ENCODE assay signal across 8 mouse cellular contexts in the genomic region with DNA sequence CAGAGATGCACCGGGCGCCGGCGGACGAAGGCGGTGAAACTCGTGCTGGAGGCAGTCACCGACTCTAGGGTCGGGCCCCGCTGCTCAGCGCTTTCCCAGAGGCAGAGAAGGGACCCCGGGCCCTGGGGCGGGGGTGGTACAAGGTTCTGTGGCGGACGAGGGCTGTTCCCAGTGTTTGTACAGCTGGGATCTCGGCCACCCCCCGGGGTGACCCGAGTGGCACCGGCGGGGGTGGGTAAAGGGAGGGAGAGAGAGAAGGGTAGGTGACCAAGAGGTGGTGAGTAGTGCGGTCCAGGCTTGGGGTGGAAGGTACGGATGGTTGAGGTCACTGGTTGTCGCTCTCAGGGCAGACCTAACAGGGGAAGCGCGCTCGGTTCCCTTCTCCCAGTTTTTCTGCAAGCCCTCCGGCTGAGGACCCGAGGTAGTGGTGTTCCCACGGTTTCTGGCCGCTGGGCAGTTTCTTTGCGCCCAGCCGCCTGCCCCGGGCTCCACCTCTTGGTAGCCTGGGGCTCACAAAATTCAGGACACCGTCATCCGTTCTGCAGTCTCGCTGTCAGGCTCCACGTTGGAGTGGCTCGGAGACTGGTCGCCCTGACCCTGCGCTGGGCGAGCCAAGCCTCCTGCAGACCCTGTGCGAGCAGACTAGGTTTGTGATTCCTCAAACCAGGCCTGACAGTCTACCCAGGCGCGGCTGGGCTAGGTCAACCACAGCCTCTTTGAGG.
DNase-seq lines count a peak whose midpoint lies in the region; ATAC-seq and TF ChIP-seq lines count a peak whose summit lies in the region.

No protein-coding gene starts in this region.

- H3K27ac ChIP-seq in kidney, adult 2 months (ENCODE audit: insufficient read depth, low read depth, low read length): no peak overlapping the region
- peak overlapping the region; percentile 85 for H3K27ac ChIP-seq in embryonic facial prominence, embryonic 11.5 days (replicated peaks; ENCODE audit: low read depth, low read length)
- H3K27ac ChIP-seq in hindbrain, embryonic 15.5 days (replicated peaks): no peak overlapping the region
- H3K27ac ChIP-seq in midbrain, embryonic 14.5 days (replicated peaks; ENCODE audit: low read depth, low read length): no peak overlapping the region

- peaks cover 3% of the 10 kb centered on the region for H3K27me3 ChIP-seq in kidney, adult 2 months (replicated peaks; ENCODE audit: control insufficient read depth, insufficient read depth, low read length)
- H3K27me3 ChIP-seq in embryonic facial prominence, embryonic 11.5 days (ENCODE audit: control insufficient read depth, insufficient read depth, low read length): peaks cover 1% of the 10 kb centered on the region; the same call in 1 of the 2 replicates
- peaks cover 73% of the 10 kb centered on the region for H3K27me3 ChIP-seq in hindbrain, embryonic 15.5 days
- peaks cover 81% of the 10 kb centered on the region for H3K27me3 ChIP-seq in midbrain, embryonic 14.5 days (ENCODE audit: control insufficient read depth, insufficient read depth, low read length)

- peak overlapping the region; percentile 0; the same call in 1 of the 2 replicates for H3K4me3 ChIP-seq in kidney, adult 2 months (ENCODE audit: insufficient read depth, low read depth, low read length)
- peak overlapping the region; percentile 50 for H3K4me3 ChIP-seq in embryonic facial prominence, embryonic 11.5 days (ENCODE audit: low read depth, low read length)
- H3K4me3 ChIP-seq in hindbrain, embryonic 15.5 days: peak overlapping the region; percentile 40
- peak overlapping the region; percentile 36 for H3K4me3 ChIP-seq in midbrain, embryonic 14.5 days (replicated peaks; ENCODE audit: low read depth, low read length)

- peak overlapping the region; percentile 79 for H3K9ac ChIP-seq in embryonic facial prominence, embryonic 11.5 days (replicated peaks; ENCODE audit: low read length)
- H3K9ac ChIP-seq in hindbrain, embryonic 15.5 days: peak overlapping the region; percentile 36; the same call in 1 of the 2 replicates
- H3K9ac ChIP-seq in midbrain, embryonic 14.5 days (replicated peaks; ENCODE audit: low read length): peak overlapping the region; percentile 37; the same call in 1 of the 2 replicates

- H3K4me1 ChIP-seq in kidney, adult 2 months (ENCODE audit: control insufficient read depth, insufficient read depth, low read length): no peaks in the 10 kb centered on the region
- H3K4me1 ChIP-seq in embryonic facial prominence, embryonic 11.5 days (ENCODE audit: control insufficient read depth, insufficient read depth, low read length): peaks cover 3% of the 10 kb centered on the region; the same call in 1 of the 2 replicates
- H3K4me1 ChIP-seq in hindbrain, embryonic 15.5 days (replicated peaks): peaks cover 22% of the 10 kb centered on the region
- H3K4me1 ChIP-seq in midbrain, embryonic 14.5 days (ENCODE audit: control insufficient read depth, insufficient read depth, low read length): peaks cover 15% of the 10 kb centered on the region

- H3K36me3 ChIP-seq in kidney, adult 2 months (ENCODE audit: control insufficient read depth, insufficient read depth, low read length): no peaks in the 10 kb centered on the region
- H3K36me3 ChIP-seq in embryonic facial prominence, embryonic 11.5 days (replicated peaks; ENCODE audit: control insufficient read depth, insufficient read depth, low read depth, low read length): no peaks in the 10 kb centered on the region
- H3K36me3 ChIP-seq in hindbrain, embryonic 15.5 days: no peaks in the 10 kb centered on the region
- H3K36me3 ChIP-seq in midbrain, embryonic 14.5 days (ENCODE audit: control insufficient read depth, insufficient read depth, low read length): no peaks in the 10 kb centered on the region

- no peak for TF ChIP-seq CTCF in kidney, adult 2 months (conservative IDR thresholded peaks at IDR 0.05; ENCODE audit: insufficient read depth, insufficient read length, low read depth, low read length)

- TF ChIP-seq POLR2A in kidney, adult 2 months (IDR thresholded peaks at IDR 0.05; ENCODE audit: low read depth, low read length): no peak

- WGBS in kidney, adult 2 months: 14% methylated on average over 44 of the region's 44 CpGs
- WGBS in embryonic facial prominence, embryonic 11.5 days: under 1% methylated on average over 44 of the region's 44 CpGs
- WGBS in hindbrain, embryonic 15.5 days: 3% methylated on average over 43 of the region's 44 CpGs
- 2% methylated on average over 44 of the region's 44 CpGs for WGBS in midbrain, embryonic 14.5 days

- ATAC-seq in embryonic facial prominence, embryonic 11.5 days (replicated peaks; ENCODE audit: insufficient number of reproducible peaks, low FRiP score, low TSS enrichment, low read depth): peak; percentile 54; the same call in 1 of the 2 replicates
- ATAC-seq in hindbrain, embryonic 15.5 days (ENCODE audit: low FRiP score, low read depth): peak; percentile 19; the same call in 1 of the 2 replicates
- ATAC-seq in midbrain, embryonic 14.5 days (ENCODE audit: low FRiP score, low TSS enrichment): no peak; the same call in 1 of the 2 replicates

- no peaks in the 10 kb centered on the region for H3K9me3 ChIP-seq in embryonic facial prominence, embryonic 11.5 days (replicated peaks; ENCODE audit: control insufficient read depth, low read length)
- H3K9me3 ChIP-seq in hindbrain, embryonic 15.5 days: no peaks in the 10 kb centered on the region
- no peaks in the 10 kb centered on the region for H3K9me3 ChIP-seq in midbrain, embryonic 14.5 days (ENCODE audit: control insufficient read depth, low read length)

- H3K4me2 ChIP-seq in embryonic facial prominence, embryonic 11.5 days (ENCODE audit: low read depth, low read length): peak overlapping the region; percentile 96
- H3K4me2 ChIP-seq in hindbrain, embryonic 15.5 days: peak overlapping the region; percentile 91
- H3K4me2 ChIP-seq in midbrain, embryonic 14.5 days (ENCODE audit: low read length): peak overlapping the region; percentile 74

- DNase-seq in kidney, adult 2 months: no peak
- DNase-seq in kidney, postnatal 10 days: no peak
- peak; percentile 48 for DNase-seq in embryonic facial prominence, embryonic 11.5 days (ENCODE audit: low spot score)
- DNase-seq in midbrain, embryonic 14.5 days: peak; percentile 44
- no peak for DNase-seq in adipocyte (ENCODE audit: low spot score)
- no peak for DNase-seq in thymus, adult 18-20 months
- DNase-seq in thymus, postnatal 36 days: no peak

Comparison
In these comparisons a context has a peak if more than half of its experiments do, and no peak if none do; other contexts are left out.
1. DNase-seq: peak in embryonic facial prominence, embryonic 11.5 days (single experiment) and midbrain, embryonic 14.5 days (single experiment); none in kidney, adult 2 months (single experiment), kidney, postnatal 10 days (single experiment), adipocyte (single experiment), thymus, adult 18-20 months (0 of 2) and thymus, postnatal 36 days (0 of 2).
2. H3K4me3 ChIP-seq: peak in every context shown above with its lines; median percentile 50 in embryonic facial prominence, embryonic 11.5 days; 40 in hindbrain, embryonic 15.5 days; 36 in midbrain, embryonic 14.5 days; 0 in kidney, adult 2 months.
3. Peak in every context shown above with its lines, with median percentiles within 50 percentile points of each other: H3K4me2 ChIP-seq and H3K9ac ChIP-seq.